Mouse (Mus musculus) cerebellum, adult 2 months (tissue): Measurements from ENCODE around the gene Zfp282.

Source experiments
- CTCF ChIP-seq: fragments of 200-500 bp; IDR thresholded peaks from 2 replicates; pipeline ENCODE4 v1.5.1; 2011; ENCODE audit warnings: low read depth, mild to moderate bottlenecking, control low read depth, low read length, moderate library complexity, borderline replicate concordance; ENCODE audit not compliant: insufficient read depth
- POLR2A ChIP-seq: fragments of 200-500 bp; IDR thresholded peaks from 2 replicates; pipeline ENCODE4 v1.6.1; 2011; ENCODE audit warnings: low read length, control low read depth, borderline replicate concordance; ENCODE audit not compliant: insufficient read depth

DNA sequence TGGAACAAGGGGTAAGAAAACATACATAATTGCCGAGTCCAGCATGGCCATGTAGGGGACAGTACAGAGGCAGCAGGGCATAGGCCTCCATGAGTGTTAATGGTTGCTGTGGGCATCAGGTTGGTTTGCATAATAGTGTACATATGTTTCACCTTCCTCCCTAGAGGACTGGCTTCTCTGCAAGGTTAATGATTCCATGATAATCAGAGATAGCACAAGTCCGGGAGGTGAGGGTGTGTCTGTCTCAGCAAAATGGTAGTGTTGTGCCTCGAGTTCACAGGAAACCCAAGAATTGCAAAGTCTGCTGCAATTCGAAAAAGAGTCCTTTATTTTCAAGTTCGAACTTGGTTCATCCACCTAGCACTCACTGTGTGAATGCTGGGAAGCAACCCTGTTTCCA, 40.0 kb downstream of the Zfp282 start:
- TF ChIP-seq CTCF (no peak), POLR2A (no peak)
